Mouse (Mus musculus): ENCODE data around the gene Reep6. TPM values are rescaled to one million over a fixed set of nuclear protein-coding genes. Genes with fewer than 3 reads are reported as not detected.

The Reep6 gene
- 10 to 100 TPM in 1 of 2 experiments, 1 to 10 TPM in 1; 9.3 to 10.1 TPM for total RNA-seq (2021)

DNA sequence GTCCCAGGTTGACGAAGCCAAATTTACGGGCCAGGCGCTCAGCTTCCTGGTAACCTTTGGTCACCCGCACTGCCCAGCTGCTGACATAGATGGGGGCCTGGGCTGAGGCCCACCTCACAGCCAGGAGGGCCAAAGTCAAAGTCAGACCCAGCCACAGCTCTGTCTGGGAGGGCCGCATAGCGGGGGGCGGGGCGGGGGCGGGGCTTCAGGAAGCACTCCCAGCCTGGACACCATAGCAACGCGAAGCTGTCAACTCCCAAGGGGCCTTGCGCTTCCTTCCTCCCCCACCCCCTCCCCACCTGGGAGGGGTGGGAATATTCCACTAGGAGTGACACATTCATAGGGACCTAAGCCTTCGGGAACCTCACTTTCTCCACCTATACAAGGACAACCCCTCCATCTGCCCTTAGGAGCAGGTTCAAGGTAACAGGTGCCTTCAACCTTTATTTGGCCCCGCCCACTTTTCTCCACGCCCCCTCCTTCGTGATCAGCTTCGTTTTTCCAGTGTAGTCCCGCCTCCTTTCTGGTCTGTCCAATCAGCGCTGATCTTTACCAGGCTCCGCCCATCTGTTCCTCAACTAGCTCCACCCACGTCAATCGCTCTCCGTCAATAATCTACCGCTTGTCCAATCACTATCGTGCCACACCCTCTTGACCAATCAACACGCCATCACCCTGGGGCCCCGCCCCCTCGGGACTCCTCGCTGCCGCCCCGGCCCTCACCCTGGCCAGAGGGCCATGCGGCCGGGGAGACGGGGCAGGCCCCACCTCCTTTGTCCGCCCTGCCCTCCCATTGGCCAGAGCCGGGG lies at the start of gene Reep6, which contains the start of gene Pcsk4:
TSS of gene Reep6 (plus strand) at position 681 of the 809 bp plus-strand sequence.
TSS of gene Pcsk4 (minus strand) at position 226 of the 809 bp plus-strand sequence.
- intact Hi-C loops (cut with DNase I) = no loop called here
- peak; percentile 96 to 99 for DNase-seq (ENCODE audit: extremely low spot score in 1 of 2, low spot score in 2 of 2)

GRCm38 (mm10) chr10:80281304-80281703 lies 48.4 kb upstream of the Reep6 start:
- DNase-seq (ENCODE audit: extremely low spot score in 1 of 2, low spot score in 2 of 2) = no peak
- intact Hi-C loops (cut with DNase I) = no loop called here

DNA sequence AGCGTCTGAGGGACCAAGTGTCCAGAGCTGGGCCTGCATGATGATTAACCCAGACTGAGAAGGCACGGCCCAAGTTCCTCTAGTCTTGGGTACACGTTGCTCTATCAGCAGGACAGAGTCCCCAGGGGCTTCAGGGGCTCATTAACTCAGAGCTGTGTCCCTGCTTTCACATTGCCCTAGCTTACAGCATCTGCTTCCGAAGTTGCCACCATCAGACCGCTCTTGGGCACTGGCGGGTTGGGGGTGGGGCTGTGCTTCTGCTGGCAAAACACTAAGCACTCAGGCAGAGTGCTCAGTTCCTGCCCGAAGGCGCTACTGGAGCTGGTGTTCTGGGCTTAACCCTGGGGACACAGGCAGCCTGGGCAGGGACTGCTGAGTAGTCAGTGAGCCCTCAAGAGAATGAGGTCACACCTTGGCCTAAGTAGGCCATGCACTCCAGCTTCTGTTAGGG lies 47.8 kb upstream of the Reep6 start:
- no peak for DNase-seq (ENCODE audit: extremely low spot score in 1 of 2, low spot score in 2 of 2)
- intact Hi-C loops (cut with DNase I) = no loop called here

DNA sequence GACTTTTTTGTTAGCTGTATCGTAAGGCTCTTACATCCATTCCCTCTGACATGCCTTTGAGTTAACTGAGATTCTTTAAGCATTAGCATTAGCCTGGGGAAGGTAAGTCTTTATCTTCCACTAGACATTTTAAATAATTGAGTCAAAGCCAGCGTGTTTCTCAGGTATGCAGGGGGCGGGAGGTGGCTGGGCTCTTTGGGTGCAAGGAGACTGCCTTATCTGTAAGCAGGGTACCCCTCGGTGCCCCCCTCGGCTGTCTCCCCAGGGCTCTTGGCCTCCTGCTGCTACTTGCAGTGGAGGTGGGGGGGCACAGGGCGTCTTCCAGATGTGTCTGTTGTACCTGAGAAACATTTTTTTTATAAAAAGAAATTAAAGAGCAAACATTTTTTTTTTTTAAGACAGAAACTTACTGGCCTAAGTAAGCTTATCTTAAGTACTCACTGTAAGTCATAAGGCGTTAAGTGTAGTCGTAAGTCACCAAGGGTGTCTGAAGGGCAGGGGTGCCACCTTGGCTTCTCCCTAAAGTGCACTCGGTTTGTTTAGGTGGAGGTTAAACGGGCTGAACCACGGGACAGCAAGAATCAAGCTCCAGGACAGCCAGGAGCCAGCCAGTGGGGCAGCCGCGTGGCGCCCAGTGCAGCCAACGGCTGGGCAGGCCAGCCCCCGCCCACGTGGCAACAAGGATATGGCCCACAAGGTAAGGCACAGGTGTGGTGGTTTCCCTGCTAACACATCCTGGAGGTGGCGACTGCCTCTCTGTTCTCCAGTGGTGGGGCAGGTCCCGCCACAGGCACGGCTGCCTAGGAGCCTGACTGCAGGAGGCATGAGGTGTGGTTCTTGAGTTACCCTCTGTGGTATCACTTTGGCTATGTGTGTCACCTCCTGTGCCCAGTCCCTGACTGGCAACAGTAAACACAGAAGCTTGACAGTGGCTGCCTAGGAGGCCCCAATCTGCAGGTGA lies 47.0 kb upstream of the Reep6 start:
- intact Hi-C loops (cut with DNase I) = no loop called here
- DNase-seq (ENCODE audit: extremely low spot score in 1 of 2, low spot score in 2 of 2) = no peak

DNA sequence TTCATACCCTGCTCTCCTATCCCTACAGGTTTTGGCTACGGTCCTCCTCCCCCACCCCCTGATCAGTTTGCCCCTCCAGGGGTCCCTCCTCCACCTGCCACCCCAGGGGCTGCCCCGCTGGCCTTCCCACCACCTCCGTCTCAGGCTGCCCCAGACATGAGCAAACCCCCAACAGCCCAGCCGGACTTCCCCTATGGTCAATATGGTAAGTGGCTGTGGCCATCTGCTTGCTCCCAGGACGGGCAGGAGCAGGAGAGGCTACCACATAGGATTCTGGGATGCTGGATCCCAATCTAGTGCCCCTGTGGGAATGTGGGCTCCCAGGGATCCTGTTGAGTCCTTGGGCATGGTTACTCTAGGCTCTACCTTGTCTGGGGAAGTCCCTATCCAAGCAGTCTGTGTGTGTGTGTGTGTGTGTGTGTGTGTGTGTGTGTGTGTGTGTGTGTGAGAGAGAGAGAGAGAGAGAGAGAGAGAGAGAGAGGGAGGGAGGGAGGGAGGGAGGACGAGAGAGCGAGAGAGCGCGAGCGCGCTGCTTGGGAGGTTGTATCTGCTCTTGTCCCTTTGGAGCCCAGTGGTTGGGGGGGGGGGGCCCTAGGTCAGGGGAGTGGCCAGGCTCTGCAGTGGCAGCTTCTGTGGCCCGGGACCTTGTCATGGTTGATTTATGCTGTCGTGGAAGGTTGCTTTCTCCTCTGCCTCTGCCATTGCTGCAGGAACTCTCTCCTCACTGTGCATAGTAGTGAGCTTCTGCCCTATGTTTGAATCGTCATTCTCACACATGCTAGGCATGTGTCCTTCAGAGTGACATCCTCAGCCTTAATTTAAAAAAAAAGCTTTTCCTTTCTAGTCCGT lies 44.3 kb upstream of the Reep6 start:
- intact Hi-C loops (cut with DNase I) = no loop called here
- DNase-seq (ENCODE audit: extremely low spot score in 1 of 2, low spot score in 2 of 2) = no peak

DNA sequence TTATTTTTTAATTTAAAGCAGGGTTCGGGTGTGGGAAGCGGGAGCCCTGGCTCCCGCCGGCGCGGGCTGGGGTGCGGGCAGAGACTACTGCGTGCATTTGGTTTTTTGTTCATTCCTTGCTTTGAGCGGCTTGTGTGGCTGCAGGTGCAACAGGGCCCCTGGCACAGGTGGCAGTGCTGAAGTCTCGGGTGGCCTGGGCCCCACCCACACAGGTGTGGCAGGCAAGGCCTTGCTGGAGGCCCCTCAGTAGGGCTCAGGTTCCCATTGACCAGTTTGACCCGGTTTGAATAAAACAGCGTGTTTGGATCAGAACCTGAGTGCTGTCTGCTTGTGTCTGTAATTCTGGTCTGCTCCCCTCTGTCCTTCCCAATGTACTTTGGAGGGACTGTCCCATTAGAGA lies 41.7 kb upstream of the Reep6 start:
- intact Hi-C loops (cut with DNase I) = no loop called here
- no peak for DNase-seq (ENCODE audit: extremely low spot score in 1 of 2, low spot score in 2 of 2)

DNA sequence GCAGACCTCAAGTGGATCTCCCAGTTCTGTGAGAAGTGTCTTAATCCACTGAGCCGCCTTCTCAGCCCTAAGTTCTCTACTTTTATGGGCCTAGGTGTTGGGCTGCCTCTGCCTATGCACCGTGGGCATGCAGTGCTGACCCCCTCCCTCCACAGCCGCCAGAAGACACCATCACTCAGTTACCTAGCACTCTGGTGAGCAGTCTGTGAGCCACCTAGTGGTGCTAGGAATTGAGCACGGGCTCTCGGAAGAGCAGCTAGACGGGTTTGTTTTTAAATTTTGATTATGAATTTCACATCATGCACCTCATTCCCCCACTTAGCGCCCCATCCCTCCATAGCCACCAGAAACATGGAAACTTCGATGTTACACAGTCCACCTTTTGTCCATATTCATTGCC lies 41.1 kb upstream of the Reep6 start:
- intact Hi-C loops (cut with DNase I) = no loop called here
- no peak for DNase-seq (ENCODE audit: extremely low spot score in 1 of 2, low spot score in 2 of 2)

DNA sequence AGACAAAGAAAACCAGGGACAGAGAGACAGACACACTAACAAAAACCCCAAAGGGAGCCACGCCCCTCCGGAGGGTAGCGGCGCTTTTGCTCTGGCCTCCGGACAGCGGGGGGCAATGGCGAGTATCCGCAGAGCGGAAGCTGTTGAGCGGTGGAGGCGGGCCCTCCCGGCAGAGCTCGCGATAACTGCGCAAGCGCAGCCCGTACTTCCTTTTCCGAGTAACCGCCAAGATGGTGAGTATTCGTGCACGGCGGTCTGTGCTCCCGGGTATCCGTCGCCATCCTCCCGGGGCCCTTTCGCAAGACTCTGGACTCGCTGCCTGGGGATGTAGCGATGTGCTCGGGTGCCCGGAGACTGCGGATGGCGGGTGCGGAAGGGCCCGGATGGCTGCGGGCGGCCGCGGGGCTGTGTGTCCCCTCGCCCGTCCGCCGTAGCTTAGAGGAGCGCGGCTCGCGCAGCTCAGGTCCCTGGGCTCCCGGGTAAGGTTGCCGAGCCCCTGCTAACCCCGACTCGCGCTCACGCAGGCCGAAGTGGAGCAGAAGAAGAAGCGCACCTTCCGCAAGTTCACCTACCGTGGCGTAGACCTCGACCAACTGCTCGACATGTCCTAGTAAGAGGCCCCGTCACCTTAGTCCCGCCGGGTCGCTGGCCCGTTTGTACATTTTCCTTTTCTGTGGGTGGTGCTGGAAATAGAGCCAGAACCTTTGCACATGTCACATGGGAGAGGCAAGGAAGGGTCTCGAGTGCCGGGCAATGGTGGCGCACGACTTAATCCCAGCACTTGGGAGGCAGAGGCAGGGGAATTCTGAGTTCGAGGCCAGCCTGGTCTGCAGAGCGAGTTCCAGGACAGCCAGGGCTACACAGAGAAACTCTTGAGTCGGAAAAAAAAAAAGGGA lies 37.3 kb upstream of the Reep6 start, which contains the start of gene Rps15:
TSS of gene Rps15 (plus strand) at position 203 of the 896 bp plus-strand sequence.
- DNase-seq (ENCODE audit: extremely low spot score in 1 of 2, low spot score in 2 of 2) = peak; percentile 92 to 99
- intact Hi-C loops (cut with DNase I) = no loop called here

DNA sequence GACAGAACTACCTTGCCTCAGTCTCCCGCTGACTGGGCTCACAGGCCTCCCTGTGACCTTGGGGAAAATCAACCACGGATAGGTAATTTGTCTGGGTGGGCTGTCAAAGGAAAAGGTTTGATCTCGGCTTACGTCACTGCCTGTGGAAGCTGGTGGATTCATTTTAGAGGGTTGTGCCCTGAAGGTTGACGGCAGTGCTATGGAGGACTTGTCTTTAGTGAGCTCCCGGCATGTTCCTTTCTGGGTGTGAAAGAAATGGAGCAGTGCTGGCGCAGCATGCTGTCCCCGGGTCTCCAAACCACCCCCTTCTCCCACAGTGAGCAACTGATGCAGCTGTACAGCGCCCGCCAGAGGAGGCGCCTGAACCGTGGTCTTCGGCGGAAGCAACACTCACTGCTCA lies 36.4 kb upstream of the Reep6 start:
- intact Hi-C loops (cut with DNase I) = no loop called here

GRCm38 (mm10) chr10:80294311-80294710 lies 35.4 kb upstream of the Reep6 start:
- DNase-seq (ENCODE audit: extremely low spot score in 1 of 2, low spot score in 2 of 2) = no peak
- intact Hi-C loops (cut with DNase I) = no loop called here

More for the DNA sequence above, 36.4 kb upstream of the Reep6 start:
- DNase-seq (ENCODE audit: extremely low spot score in 1 of 2, low spot score in 2 of 2) = no peak

DNA sequence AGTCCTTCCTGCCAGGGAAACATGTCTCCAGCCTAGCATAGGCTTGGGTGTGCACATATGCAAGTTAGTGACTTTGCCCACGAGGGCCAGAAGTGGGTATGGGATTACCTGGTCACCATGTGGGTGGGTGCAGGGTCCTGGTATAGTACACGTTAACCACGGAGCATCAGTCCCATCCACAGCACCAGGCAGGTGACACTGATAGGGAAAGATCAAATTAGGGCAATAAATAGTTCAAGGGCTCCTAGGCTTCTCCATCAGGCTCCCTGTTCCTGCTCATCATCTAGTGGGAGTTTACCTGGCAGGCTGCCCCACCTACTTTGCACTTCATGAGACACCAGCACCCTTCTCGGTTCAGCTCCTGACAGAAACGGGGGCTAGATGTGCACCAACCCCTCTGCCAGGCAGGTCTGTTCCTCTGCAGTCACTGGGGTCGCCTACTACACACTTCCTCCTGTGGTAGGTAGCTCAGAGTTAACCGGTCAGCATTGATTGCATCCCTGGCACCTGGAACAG lies 34.9 kb upstream of the Reep6 start:
- no peak for DNase-seq (ENCODE audit: extremely low spot score in 1 of 2, low spot score in 2 of 2)
- intact Hi-C loops (cut with DNase I) = no loop called here

GRCm38 (mm10) chr10:80295618-80296425 lies 33.9 kb upstream of the Reep6 start, which contains the start of gene Apc2:
Apc2 (plus strand) TSS chr10:80295977.
- DNase-seq (ENCODE audit: extremely low spot score in 1 of 2, low spot score in 2 of 2) = peak; percentile 79 to 83
- intact Hi-C loops (cut with DNase I) = no loop called here

GRCm38 (mm10) chr10:80296824-80297223 lies 32.9 kb upstream of the Reep6 start:
- intact Hi-C loops (cut with DNase I) = no loop called here
- DNase-seq (ENCODE audit: extremely low spot score in 1 of 2, low spot score in 2 of 2) = no peak

GRCm38 (mm10) chr10:80297526-80298133 lies 32.1 kb upstream of the Reep6 start:
- intact Hi-C loops (cut with DNase I) = no loop called here
- DNase-seq (ENCODE audit: extremely low spot score in 1 of 2, low spot score in 2 of 2) = no peak

DNA sequence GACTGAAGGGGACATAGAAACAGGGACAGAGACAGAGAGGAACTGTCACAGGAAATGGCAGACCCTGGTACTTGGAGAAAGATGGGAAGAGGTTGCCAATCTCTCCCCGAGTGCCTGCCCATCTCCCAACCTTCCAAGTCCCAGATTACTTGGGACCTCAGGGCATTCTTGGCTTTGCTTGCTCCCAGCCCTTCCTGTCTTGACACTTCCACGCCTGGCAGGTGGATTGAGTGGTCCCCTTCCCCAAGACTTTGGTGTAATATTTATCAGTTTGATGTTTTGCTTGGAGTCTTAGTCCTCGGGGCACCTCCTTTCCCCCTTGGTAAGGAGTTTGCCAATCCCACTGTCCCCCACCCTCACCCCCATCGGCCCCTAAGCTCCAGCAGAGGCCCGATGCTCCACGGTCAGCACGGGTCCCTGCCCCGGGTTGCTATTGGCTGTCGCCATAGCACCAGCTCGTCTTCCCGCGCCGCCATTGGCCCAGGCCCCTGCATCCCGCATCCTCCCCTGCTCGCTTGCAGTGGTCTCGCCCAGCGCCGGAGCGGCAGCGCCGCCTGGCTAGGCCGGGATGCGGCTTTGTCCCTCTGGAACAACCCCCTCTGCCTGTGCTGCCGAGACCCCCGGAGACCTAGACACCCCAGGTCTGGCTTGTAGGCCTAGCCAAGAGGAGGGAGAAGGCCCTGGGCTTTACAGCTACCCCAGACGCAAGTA lies 31.0 kb upstream of the Reep6 start:
- peak; percentile 92 to 94 for DNase-seq (ENCODE audit: extremely low spot score in 1 of 2, low spot score in 2 of 2)
- intact Hi-C loops (cut with DNase I) = no loop called here

- intact Hi-C loops (cut with DNase I) = no loop called here
- no peak for DNase-seq (ENCODE audit: extremely low spot score in 1 of 2, low spot score in 2 of 2)
These were observed 30.5 kb upstream of the Reep6 start for GRCm38 (mm10) chr10:80299301-80299700.
